Mouse (Mus musculus) stomach, embryonic 16.5 days (tissue): ENCODE measurements at regions not wholly inside any gene's neighbourhood (a gene's known extent, or its start where the extent isn't known, plus 50 kb on each side); places are given as distances from the start of the nearest gene placed in this dataset.

Source experiments
- ATAC-seq: fragments of 200-750 bp; cut with Nextera tagmentation; 2 replicates; pipeline ENCODE4 v1.8.0; 2017; ENCODE audit warnings: moderate number of reproducible peaks, moderate TSS enrichment; ENCODE audit not compliant: insufficient read depth, low FRiP score
- H3K27ac ChIP-seq: fragments of 300-500 bp; sonication (generic); 2 replicates; pipeline ENCODE4 v1.5.1; 2014; ENCODE audit warnings: low read length
- H3K27me3 ChIP-seq: fragments of 300-500 bp; sonication (generic); 2 replicates; pipeline ENCODE4 v1.6.1; 2014; ENCODE audit warnings: low read length, control low read depth, mixed read lengths; ENCODE audit not compliant: control insufficient read depth, insufficient read depth
- H3K36me3 ChIP-seq: fragments of 300-500 bp; sonication (generic); 2 replicates; pipeline ENCODE4 v1.6.1; 2014; ENCODE audit warnings: low read length; ENCODE audit not compliant: control insufficient read depth, insufficient read depth
- H3K4me1 ChIP-seq: fragments of 300-500 bp; sonication (generic); 2 replicates; pipeline ENCODE4 v1.6.1; 2014; ENCODE audit warnings: low read length, control low read depth, mixed read lengths; ENCODE audit not compliant: control insufficient read depth, insufficient read depth
- H3K4me2 ChIP-seq: fragments of 300-500 bp; sonication (generic); 2 replicates; pipeline ENCODE4 v1.6.1; 2014; ENCODE audit warnings: low read depth, low read length, mixed read lengths
- H3K4me3 ChIP-seq: fragments of 300-500 bp; sonication (generic); replicated peaks from 2 replicates; pipeline ENCODE4 v1.5.1; 2014; ENCODE audit warnings: mild to moderate bottlenecking, low read length
- H3K9ac ChIP-seq: fragments of 300-500 bp; sonication (generic); 2 replicates; pipeline ENCODE4 v1.6.1; 2014; ENCODE audit warnings: low read length
- H3K9me3 ChIP-seq: fragments of 300-500 bp; sonication (generic); replicated peaks from 2 replicates; pipeline ENCODE4 v1.6.1; 2016; ENCODE audit warnings: low read length, control low read depth; ENCODE audit not compliant: control insufficient read depth
- WGBS: fragments of 180-500 bp; shearing (Covaris S2); extraction: QIAGEN DNeasy Blood & Tissue Kit; methylation state at CpG from one replicate; pipeline ENCODE4 v1.1.7; 2014; 5-methylcytosine and 5-hydroxymethylcytosine counted together

- H3K4me2 ChIP-seq, result no peak overlapping the region
- WGBS, result 87% methylated on average over 2 of the region's 2 CpGs
- no peaks in the 10 kb centered on the region for H3K9me3 ChIP-seq
- no peak overlapping the region for H3K9ac ChIP-seq
- H3K27me3 ChIP-seq, result no peaks in the 10 kb centered on the region
- no peak overlapping the region for H3K4me3 ChIP-seq
- ATAC-seq, result no peak
- no peaks in the 10 kb centered on the region for H3K36me3 ChIP-seq
- H3K4me1 ChIP-seq, result no peaks in the 10 kb centered on the region
- H3K27ac ChIP-seq, result no peak overlapping the region
Measured at GRCm38 (mm10) chr5:46054850-46055249, 197.4 kb upstream of the Lcorl start.

GRCm38 (mm10) chr5:46042684-46043348 lies 185.4 kb upstream of the Lcorl start:
- Histone ChIP-seq H3K27ac (no peak overlapping the region), H3K9ac (no peak overlapping the region), H3K4me1 (no peaks in the 10 kb centered on the region), H3K4me3 (no peak overlapping the region), H3K9me3 (no peaks in the 10 kb centered on the region), H3K36me3 (no peaks in the 10 kb centered on the region), H3K27me3 (no peaks in the 10 kb centered on the region), H3K4me2 (no peak overlapping the region)
- ATAC-seq, result peak; percentile 29; the same call in 1 of the 2 replicates
- WGBS, result 55% methylated on average over 6 of the region's 6 CpGs

GRCm38 (mm10) chr5:46033008-46033676 lies 175.7 kb upstream of the Lcorl start:
- Histone ChIP-seq H3K36me3 (no peaks in the 10 kb centered on the region), H3K4me2 (no peak overlapping the region), H3K4me3 (no peak overlapping the region), H3K27ac (no peak overlapping the region), H3K9me3 (no peaks in the 10 kb centered on the region), H3K27me3 (no peaks in the 10 kb centered on the region), H3K9ac (no peak overlapping the region), H3K4me1 (peaks cover 4% of the 10 kb centered on the region; the same call in 1 of the 2 replicates)
- peak; percentile 94 for ATAC-seq
- WGBS, result 32% methylated on average over 8 of the region's 8 CpGs

GRCm38 (mm10) chr5:46032206-46032605 lies 174.8 kb upstream of the Lcorl start:
- no peak overlapping the region for H3K9ac ChIP-seq
- peaks cover 4% of the 10 kb centered on the region; the same call in 1 of the 2 replicates for H3K4me1 ChIP-seq
- WGBS, result 72% methylated on average over 2 of the region's 2 CpGs
- no peaks in the 10 kb centered on the region for H3K9me3 ChIP-seq
- no peaks in the 10 kb centered on the region for H3K27me3 ChIP-seq
- H3K4me3 ChIP-seq, result no peak overlapping the region
- H3K27ac ChIP-seq, result no peak overlapping the region
- H3K36me3 ChIP-seq, result no peaks in the 10 kb centered on the region
- ATAC-seq, result peak; percentile 38; the same call in 1 of the 2 replicates
- no peak overlapping the region for H3K4me2 ChIP-seq

GRCm38 (mm10) chr5:46024138-46024537 lies 166.7 kb upstream of the Lcorl start:
- Histone ChIP-seq H3K27me3 (no peaks in the 10 kb centered on the region), H3K27ac (no peak overlapping the region), H3K9ac (no peak overlapping the region), H3K4me2 (no peak overlapping the region), H3K9me3 (no peaks in the 10 kb centered on the region), H3K36me3 (no peaks in the 10 kb centered on the region), H3K4me1 (no peaks in the 10 kb centered on the region), H3K4me3 (no peak overlapping the region)
- ATAC-seq, result no peak
- 22% methylated on average over 3 of the region's 3 CpGs for WGBS

GRCm38 (mm10) chr5:46023456-46023855 lies 166.0 kb upstream of the Lcorl start:
- no peaks in the 10 kb centered on the region for H3K36me3 ChIP-seq
- no peaks in the 10 kb centered on the region for H3K9me3 ChIP-seq
- H3K27me3 ChIP-seq, result no peaks in the 10 kb centered on the region
- H3K4me3 ChIP-seq, result no peak overlapping the region
- H3K4me2 ChIP-seq, result no peak overlapping the region
- 49% methylated on average over 6 of the region's 6 CpGs for WGBS
- no peak for ATAC-seq
- no peak overlapping the region for H3K27ac ChIP-seq
- no peak overlapping the region for H3K9ac ChIP-seq
- no peaks in the 10 kb centered on the region for H3K4me1 ChIP-seq

- Histone ChIP-seq H3K4me1 (no peaks in the 10 kb centered on the region), H3K27me3 (no peaks in the 10 kb centered on the region), H3K4me3 (no peak overlapping the region), H3K4me2 (no peak overlapping the region), H3K27ac (no peak overlapping the region), H3K36me3 (no peaks in the 10 kb centered on the region), H3K9ac (no peak overlapping the region), H3K9me3 (no peaks in the 10 kb centered on the region)
- 76% methylated on average over 7 of the region's 7 CpGs for WGBS
- no peak for ATAC-seq
Measured at GRCm38 (mm10) chr5:46022047-46022422, 164.6 kb upstream of the Lcorl start.

- no peak for ATAC-seq
- 70% methylated on average over 2 of the region's 2 CpGs for WGBS
- no peaks in the 10 kb centered on the region for H3K36me3 ChIP-seq
- no peak overlapping the region for H3K4me3 ChIP-seq
- H3K9me3 ChIP-seq, result no peaks in the 10 kb centered on the region
- H3K27ac ChIP-seq, result no peak overlapping the region
- no peak overlapping the region for H3K9ac ChIP-seq
- no peaks in the 10 kb centered on the region for H3K27me3 ChIP-seq
- H3K4me2 ChIP-seq, result no peak overlapping the region
- no peaks in the 10 kb centered on the region for H3K4me1 ChIP-seq
Measured at GRCm38 (mm10) chr5:46021398-46022046, 164.1 kb upstream of the Lcorl start.

- no peaks in the 10 kb centered on the region for H3K36me3 ChIP-seq
- no peak overlapping the region for H3K4me2 ChIP-seq
- H3K4me3 ChIP-seq, result no peak overlapping the region
- H3K9me3 ChIP-seq, result no peaks in the 10 kb centered on the region
- no peak overlapping the region for H3K9ac ChIP-seq
- no peaks in the 10 kb centered on the region for H3K27me3 ChIP-seq
- ATAC-seq, result no peak
- H3K27ac ChIP-seq, result no peak overlapping the region
- H3K4me1 ChIP-seq, result no peaks in the 10 kb centered on the region
- WGBS, result 83% methylated on average over 4 of the region's 4 CpGs
Measured at GRCm38 (mm10) chr5:46020175-46020574, 162.8 kb upstream of the Lcorl start.
